Mouse (Mus musculus): ENCODE measurements around the gene Tmod4.
"Not testable (repeated sequence)": the region's sequence is repeated elsewhere in the genome, so short reads cannot be mapped to it uniquely, and the experiment has no call there.

Tmod4 gene

DNA sequence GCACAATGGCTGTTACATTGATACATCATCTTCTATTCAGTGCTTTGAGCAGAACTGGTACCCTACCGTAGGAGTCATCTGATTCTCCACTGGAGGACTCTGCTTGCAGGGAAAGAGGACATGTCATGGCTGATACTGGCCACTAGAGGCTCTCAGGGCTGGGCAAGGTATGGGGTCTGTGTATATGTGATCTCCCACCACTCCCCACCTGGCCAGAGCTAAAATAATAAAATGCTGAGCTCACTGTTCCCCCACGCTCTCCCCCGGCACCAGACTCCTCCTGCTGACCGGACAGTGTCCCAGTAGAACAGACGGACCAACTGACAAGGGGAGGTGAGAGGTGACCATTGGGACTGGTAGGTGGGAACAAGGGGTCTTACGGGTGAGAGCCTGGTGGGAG is at the start of gene Tmod4:
Gene Tmod4, plus strand, starts transcription at position 231 of the 400 bp plus-strand sequence.
- peak; percentile 13 to 32 for DNase-seq

DNA sequence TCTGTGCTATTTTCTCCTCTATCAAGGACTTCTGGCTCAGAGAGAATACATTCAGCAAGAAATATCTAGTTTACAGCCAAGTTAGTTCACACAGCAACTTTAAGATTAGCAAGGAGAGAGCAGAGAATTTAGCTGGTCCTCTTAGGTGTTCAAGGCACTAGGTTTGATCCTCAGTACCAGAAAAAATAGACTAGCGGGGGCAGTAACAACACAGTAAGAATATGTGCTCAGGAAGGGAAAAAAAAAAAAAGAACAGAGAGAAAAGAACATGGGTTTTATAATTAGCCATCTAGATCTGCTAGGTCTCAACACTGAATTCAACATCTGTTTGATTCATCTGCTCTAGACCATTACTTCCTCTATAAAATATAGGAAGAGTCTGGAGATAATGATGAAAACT is 36.2 kb upstream of the Tmod4 start:
- DNase-seq, result no peak

DNA sequence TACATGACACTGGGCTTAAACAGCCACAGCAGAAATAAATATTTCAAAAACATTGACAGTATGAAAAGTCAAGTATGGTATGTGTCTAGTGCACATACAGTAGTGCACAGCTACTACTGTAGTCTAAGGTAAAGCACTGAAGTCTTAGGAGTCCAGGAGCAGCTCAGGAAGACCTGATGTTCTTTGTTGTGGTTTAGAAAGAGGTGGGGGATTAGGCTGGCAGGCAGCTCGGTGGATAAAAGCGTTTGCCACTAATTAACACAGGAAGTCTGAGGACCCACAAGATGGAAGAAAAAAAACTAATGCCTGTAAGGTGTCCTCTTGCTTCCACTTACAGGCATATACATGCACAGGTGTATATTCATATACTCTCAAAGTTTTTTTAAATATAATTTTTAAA is 23.4 kb upstream of the Tmod4 start:
- DNase-seq, result no peak

DNA sequence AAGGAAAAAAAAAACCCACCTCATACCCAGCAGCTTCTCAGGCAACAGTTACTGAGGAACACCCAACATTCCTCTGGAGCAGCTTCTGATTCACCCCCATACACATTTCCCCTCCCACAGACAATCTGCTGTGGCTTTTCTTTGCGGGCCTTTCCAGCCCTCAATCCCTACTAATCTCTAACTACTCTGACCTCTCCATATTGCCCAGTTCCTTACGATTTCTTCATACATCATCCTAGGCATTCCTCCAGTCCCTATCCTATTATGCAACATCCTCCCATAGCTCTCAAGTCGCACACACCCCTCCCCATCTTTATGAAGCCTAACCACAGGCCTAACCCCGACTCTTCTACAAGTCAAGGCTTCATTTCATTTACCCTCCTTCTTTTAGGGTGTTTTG is 19.2 kb upstream of the Tmod4 start:
- no peak for DNase-seq

DNA sequence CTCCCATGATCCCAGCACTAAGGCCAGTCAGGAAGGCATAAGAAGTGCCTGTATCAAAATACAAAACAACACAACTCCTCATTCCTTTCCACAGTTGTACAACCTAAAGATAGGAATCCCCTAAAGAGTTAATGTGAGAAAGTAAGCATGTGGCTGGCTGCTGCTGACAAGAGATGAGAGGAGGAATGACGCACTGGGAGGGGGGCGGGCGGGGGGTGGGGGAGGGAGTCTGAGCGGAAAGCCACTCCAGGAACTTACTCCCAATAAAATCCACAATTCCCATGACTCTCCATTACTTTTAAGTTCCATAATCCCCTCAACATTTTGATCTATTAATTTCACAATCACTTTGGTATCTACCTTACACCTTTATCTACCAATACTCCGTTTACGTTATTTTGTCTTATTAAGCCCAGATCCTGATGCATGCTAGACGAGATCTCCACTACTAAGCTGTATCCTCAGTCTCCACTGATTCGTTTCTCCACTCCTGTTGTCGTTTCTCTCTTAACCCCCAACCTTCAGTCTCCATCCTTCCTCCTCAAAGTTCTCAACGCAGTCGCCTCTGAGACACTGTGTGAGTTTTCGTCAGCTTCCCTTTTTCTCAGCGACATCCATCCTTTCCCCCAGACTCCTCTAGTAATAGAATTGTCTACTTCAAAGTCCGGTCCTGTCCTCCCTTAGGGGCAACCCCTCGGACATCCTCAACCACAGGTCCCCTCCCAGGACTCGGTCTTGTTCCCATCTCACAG is 18.5 kb upstream of the Tmod4 start:
- no peak for DNase-seq

DNA sequence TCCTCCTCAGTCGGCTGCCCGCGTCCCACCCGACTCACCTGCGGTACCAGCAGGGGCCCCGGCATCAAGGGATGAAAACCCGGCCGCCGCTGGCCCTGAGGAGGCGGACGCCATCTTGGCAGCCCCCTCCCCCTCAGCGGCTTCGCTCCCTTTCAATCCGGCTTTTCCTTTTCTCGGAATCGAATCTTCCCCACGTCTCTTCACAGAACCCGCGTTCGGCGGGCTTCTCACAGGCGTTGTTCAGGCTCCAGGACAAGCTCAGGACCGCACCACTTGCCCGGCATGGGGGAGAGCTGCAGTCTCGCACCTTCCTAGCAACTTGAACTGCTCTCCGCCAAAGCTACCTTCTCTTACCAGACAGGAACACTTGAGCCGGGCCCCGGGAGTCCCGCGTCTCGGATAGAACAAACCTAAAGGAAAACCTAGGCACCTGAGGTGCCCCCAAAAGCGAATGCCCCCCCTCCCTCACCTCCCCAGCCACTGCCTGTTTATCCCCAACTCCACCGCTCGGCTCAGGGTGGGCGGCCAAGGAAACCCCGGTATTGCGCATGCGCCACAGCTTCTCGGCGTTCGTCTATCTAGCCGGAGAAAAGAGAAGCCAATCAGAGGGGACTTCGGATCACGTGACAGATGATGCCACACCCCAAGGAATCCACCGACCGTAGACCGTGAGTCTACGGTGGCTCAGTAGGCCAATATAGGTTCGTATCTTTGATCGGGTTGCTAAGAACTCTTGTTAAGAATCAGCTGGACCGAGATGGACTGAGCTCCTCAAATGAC is 17.7 kb upstream of the Tmod4 start, which contains the start of gene Pip5k1a:
Gene Pip5k1a, minus strand, starts transcription at position 593 of the 780 bp plus-strand sequence.
- peak; percentile 92 to 94 for DNase-seq

DNA sequence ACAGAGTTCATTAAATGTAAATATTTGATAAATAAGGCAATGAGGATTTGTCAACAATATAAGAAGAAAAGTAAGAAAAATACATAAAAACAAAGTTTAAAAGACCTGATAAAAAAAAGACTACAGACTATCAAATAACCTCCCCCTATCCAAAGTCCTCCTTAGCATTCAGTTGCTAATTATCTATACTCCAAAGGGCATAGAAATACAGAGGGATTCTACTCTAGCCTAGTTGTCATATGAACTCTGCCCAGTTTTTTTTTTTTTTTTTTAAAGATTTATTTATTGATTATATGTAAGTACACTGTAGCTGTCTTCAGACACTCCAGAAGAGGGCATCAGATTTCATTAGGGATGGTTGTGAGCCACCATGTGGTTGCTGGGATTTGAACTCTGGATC is 17.0 kb upstream of the Tmod4 start:
- DNase-seq, result not testable (repeated sequence)

DNA sequence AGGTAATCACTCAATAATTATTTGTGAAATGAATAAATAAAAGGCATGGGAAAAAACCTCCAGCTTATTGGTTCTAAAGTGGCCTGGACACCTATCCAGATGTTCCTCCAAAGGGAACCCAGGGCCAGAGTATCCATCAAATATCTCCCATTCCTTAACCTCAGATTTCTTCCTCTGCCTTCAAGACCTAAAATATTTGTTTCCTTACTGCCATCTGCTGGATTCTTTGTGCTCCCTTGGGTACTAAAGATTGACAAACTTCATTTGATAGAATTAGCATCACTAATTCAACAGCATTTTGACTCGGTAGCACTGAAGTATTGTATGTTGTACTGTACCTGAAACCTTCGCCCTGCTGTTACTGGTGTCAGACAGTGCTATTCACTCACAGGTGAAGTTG is 16.4 kb upstream of the Tmod4 start:
- no peak for DNase-seq

DNA sequence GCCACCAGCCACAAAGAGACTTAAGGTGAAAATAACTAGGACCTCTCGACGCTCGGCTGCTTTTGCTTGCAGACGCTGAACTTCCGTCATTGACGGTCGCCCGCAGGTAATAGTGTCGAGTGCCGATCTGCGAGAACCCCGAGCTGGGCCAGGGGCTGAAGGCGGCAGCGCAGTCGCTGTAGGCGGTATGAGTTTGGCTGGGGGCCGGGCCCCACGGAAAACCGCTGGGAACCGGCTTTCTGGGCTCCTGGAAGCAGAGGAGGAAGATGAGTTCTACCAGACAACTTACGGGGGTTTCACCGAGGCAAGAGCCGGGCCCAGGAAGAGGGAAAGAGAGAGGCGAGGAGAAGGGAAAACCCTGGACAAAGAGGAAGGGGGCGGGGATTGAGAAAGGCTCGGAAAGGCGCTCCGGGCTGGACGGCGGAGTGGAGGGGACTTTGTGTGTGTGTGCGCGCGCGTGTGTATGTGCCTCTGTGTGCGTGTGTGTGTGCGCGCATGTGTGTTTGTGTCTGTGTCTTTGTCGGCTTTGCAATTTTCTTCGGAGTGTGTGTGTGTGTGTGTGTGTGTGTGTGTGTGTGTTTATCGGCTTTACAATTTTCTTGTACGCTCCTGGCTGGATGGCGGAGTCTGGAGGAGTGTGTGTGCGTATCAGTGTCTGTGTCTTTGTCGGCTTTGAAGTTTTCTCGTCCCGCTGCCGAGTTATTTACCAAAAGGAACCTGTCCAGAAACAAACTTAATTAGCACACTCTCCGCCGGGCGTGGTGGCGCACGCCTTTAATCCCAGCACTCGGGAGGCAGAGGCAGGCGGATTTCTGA is 13.2 kb upstream of the Tmod4 start, which contains the start of gene Vps72:
Gene Vps72, plus strand, starts transcription at position 112 of the 816 bp plus-strand sequence.
- peak; percentile 87 to 89 for DNase-seq

DNA sequence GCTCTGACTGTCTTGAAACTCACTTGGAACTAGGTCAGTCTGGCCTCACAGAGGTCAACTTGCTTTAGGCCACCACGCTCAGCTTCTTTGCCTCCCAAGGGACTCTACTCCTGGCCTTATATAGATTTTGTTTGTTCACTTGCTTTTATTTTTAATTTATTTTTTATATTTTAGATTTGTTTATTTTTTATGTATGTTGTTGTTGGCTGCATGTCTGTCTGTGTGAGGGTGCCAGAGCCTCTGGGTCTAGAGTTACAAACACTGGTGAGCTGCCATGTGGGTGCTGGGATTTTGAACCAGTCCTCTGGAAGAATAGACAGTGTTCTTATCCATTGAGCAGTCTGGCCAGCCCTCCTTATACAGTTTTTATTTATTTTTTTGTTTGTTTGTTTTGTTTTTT is 11.5 kb upstream of the Tmod4 start:
- DNase-seq, result no peak

DNA sequence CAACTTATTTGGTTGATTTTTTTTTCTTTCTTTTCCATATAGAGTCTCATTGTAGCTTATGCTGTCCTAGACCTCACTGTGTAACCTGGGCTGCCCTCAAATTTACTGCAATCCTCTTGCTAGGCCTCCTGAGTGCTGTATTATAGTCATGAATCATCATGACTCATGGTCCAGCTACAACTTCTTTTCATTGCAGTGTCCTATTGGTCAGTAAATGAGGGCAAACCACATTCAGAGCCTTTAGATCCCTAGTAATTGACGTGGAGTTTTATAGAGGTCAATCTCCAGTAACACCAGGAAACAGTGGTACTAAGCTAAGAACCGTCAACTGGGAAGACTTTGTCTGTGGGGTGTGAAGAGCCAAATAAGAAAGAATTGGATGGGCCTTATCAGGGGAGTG is 6.5 kb upstream of the Tmod4 start:
- no peak for DNase-seq

DNA sequence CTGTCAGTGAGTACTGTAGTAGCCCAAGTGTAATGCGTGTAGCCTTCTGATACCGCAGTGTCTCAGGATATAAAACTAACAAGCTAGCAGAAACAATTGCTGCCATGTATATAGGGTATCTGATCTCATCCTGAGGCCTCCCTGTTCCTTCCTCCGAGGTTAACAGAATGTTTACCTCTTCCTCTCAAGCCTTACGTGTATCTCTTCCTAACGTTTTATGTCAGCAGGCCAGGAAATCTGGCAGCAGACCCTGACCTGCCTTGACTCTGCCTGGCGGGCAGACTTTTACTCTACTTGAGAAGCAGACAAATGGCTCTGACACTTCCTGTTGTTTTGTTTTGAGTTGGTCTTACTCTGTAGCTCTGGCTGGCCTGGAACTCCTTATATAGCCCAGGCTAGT is 2.7 kb upstream of the Tmod4 start:
- no peak for DNase-seq

DNA sequence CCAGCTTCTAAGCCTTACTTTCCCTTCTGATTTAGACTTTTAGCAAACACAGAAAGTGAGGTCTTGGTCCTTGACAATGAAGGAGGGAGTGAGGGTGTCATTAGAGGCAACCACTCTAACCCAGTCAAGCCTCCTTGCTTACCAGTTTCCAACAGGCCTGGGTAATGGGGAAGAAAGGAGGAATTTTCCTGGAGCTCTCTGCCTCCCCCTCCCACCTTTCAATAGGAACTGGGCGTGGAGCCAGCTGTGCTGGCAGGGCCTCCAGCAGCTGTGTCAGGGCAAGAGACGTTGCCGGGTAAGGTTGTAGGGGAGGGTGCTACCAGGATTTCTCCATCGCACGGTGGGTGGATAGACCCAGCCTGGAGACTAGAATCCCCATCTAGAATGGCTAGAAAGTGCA is 696 bp downstream of the Tmod4 start:
- DNase-seq, result no peak

DNA sequence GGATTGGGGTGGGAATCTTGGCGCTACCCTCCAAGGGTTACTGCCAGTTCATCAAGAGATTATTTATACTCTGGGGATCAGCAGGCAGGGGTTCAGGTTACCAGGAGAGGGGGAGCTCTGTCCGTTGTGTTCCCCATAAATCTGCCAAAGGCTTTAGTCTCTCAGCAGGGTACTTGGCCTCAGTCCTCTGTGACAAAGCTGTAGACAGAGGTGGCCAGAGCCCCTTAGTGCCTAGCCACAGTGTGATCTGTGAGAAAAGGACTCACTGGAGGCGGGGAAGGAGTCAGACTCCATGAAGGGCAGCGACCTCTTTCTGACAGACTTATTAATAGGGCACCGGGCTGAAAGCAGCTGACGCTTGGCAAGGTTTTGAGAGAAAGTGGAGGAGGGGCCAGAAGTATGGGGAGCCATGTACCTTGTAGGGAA is 5.0 kb downstream of the Tmod4 start:
- DNase-seq, result no peak

DNA sequence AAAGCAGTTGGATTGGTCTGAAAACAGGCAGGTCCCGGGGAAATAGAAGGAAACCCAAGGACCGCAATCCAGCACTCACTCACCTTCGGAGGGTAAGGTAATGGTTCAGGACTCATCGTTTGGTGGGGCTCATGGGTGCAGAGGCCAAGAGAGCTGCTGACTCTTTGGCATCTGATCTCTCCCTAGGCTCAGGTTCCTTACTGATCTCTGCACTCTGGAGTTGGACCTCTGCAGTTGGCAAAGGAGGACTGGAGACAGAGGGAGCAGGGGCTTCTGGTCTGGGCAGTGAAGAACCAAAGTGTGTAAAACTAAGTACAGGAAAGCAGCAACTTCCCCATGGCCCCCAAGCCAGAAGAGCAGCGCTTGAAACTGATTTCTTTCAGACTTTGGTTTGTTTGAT is 5.8 kb downstream of the Tmod4 start:
- no peak for DNase-seq

DNA sequence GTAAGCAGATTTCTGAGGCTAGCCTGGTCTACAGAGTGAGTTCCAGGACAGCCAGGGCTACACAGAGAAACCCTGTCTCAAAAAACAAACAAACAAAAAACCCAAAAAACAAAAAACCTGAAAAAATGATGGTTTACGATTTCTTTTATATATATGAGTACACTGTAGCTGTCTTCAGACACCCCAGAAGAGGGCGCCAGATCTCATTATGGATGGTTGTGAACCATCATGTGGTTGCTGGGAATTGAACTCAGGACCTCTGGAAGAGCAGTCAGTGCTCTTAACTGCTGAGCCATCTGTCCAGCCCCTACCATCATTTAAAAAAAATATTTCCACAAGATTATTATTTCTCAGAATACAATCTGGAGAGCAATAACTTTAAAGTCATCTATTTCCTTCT is 8.1 kb downstream of the Tmod4 start:
- peak; percentile 37 to 44 for DNase-seq

DNA sequence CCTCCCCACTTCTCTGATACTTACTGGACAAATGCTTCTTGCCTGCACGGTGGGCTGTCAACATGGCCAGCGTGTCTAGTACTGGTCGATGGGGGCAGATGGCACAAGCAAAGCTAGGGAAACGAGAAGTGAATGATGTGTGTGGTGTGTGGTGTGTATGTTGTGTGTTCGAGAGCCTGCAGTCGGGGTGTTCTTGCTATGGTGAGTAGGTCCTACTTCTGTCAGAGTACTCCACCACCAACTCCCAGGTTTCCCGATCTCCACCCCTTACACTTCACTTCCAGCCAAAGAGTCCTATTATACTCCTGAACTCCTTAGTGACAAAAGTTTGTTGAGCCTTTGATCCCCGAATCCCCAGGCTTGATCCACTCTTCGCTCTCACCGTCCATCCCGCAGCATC is 8.9 kb downstream of the Tmod4 start:
- DNase-seq, result peak in 1 of 2 experiments; percentile 4

DNA sequence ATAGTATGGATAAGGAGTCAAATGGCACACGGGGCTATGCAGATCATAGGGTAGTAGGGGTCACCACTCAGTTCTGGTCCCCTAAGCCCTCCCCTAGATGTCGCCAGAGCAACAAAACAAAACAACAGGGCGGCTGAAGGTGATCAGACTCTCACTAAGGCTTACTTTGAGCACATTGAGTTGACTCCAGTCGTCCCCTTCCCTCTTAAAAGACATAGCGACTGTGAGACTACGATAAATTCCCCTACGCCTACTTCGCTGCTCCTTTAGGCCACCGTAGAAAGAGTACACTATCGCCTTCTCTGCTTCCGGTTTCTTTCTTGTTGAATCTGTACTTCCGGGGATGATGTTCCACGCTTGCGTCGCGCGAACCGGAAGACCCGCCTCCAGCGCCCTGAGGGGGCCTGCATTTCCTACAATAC is 9.4 kb downstream of the Tmod4 start, which contains the start of the genes Scnm1 and Lysmd1:
Gene Scnm1, minus strand, starts transcription at position 332 of the 422 bp plus-strand sequence.
Gene Lysmd1, plus strand, starts transcription at position 409 of the 422 bp plus-strand sequence.
- peak; percentile 91 to 92 for DNase-seq

DNA sequence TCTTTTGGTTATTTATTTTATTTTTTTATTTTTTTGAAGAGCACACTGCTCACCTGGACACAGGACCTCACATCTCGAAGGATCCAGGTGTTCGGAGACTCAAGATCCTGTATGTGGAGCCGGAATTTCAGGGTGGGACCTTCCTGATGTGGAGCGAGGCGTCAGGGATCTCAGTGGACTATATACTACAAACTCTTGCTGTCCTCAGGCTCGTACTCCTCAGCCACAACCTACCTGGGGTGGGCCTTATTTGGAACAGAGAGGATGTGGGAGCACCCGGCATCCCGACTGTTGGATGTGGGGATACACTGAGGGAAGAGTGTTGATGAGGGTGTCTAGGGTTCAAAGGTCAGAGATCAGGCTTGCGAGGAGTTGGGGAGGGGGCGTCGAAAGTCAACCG is 9.9 kb downstream of the Tmod4 start:
- DNase-seq, result not testable (repeated sequence)

DNA sequence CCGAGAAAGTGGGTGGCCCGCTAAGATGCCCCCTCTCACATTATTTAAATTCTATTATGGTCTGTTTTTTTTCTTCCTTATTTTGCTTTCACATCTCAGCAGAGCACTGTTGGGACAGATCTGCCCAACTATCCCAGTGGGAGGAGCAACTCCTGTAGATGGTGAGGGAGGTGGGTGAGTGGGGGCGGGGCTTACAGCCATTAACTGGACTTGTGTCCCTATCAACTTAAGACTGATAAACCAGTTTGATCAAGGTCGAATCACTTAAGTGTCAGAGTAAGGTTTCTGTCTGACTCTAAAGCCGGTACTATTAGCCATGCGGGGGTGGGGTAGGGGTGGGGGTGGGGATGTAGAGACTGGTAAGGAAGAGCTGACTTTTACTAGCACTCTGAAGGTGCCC is 10.7 kb downstream of the Tmod4 start:
- DNase-seq, result peak; percentile 48 to 54

DNA sequence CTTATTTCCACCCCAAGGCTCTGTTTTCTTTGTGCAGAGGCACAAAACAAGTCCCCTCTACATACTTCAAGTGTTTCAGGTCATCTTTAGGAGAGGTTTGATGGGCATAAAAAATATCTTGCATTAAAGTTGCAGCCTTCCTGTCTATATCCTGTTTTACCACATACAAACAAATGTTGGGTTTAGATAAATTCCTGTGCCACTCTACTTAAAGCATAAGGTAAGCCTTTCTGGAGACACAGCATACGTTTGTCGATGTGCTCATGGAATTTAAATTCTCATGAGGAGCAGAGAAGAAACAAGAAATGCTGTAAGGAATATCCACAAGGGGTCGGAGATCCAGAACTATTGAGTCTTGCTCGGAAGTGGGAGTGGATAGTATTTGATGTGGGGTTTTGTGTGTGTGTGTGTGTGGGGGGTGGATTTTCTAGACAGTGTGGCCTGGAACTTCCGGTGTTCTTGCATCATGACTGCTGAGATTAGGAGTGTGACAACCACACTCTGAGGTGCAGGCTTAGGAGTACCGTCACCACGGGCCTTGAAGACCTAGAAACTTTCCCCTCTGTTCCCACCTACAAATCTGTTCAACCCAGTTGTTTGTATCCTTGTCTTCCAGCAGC is 11.3 kb downstream of the Tmod4 start:
- peak; percentile 16 to 30 for DNase-seq

DNA sequence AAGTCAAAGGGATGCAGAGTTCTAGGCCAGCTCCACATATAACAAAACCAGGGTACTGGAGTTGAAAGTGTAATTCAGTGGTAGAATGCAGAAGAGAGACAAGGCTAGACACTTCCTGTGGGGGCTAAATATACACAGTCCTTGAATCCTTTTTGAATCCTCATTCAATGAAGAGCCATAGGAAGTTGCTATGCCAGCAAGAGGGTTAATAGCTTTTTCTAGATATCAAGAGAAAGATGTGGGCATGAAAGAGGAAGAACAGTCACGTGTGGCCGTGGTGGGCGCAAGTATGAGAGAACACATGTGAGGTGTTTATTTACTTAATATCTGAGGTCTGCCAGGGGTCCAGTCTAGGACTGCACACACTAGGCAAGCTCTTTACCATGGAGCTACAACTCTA is 12.1 kb downstream of the Tmod4 start:
- DNase-seq, result peak; percentile 59 to 65
